Mouse (Mus musculus): ENCODE measurements around the gene Sh3tc1. TPM values are rescaled to one million over a fixed set of nuclear protein-coding genes. Genes with fewer than 3 reads are reported as not detected.

Gene Sh3tc1
- polyA plus RNA-seq, 1 experiment = 1.4 TPM

- no peak overlapping the region for H3K27ac ChIP-seq (ENCODE audit: insufficient read depth, low read length)
- peaks cover 5% of the 10 kb centered on the region; the same call in 1 of the 2 replicates for H3K4me1 ChIP-seq (ENCODE audit: control insufficient read depth, insufficient read depth, low read length)
- TF ChIP-seq CTCF (IDR thresholded peaks at IDR 0.05; ENCODE audit: extremely low read depth, insufficient read depth, low read length) = no peak
- TF ChIP-seq POLR2A (IDR thresholded peaks at IDR 0.05; ENCODE audit: extremely low read depth, insufficient read depth, low read length) = no peak
Measured at GRCm38 (mm10) chr5:35743238-35743951, 3.6 kb upstream of the Sh3tc1 start.

GRCm38 (mm10) chr5:35741225-35741820, 1.5 kb upstream of the Sh3tc1 start:
- peaks cover 5% of the 10 kb centered on the region; the same call in 1 of the 2 replicates for H3K4me1 ChIP-seq (ENCODE audit: control insufficient read depth, insufficient read depth, low read length)
- no peak for TF ChIP-seq POLR2A (IDR thresholded peaks at IDR 0.05; ENCODE audit: extremely low read depth, insufficient read depth, low read length)
- no peak for TF ChIP-seq CTCF (IDR thresholded peaks at IDR 0.05; ENCODE audit: extremely low read depth, insufficient read depth, low read length)
- H3K27ac ChIP-seq (ENCODE audit: insufficient read depth, low read length) = no peak overlapping the region
- no peak overlapping the region for H3K4me3 ChIP-seq (ENCODE audit: insufficient read depth, low read length)

More at GRCm38 (mm10) chr5:35743238-35743951, 3.6 kb upstream of the Sh3tc1 start:
- H3K4me3 ChIP-seq (ENCODE audit: insufficient read depth, low read length) = no peak overlapping the region

- peaks cover 5% of the 10 kb centered on the region; the same call in 1 of the 2 replicates for H3K4me1 ChIP-seq (ENCODE audit: control insufficient read depth, insufficient read depth, low read length)
- TF ChIP-seq POLR2A (IDR thresholded peaks at IDR 0.05; ENCODE audit: extremely low read depth, insufficient read depth, low read length) (no peak), CTCF (IDR thresholded peaks at IDR 0.05; ENCODE audit: extremely low read depth, insufficient read depth, low read length) (no peak)
- no peak overlapping the region for H3K27ac ChIP-seq (ENCODE audit: insufficient read depth, low read length)
- H3K4me3 ChIP-seq (ENCODE audit: insufficient read depth, low read length) = no peak overlapping the region
Measured at GRCm38 (mm10) chr5:35740716-35741115, 929 bp upstream of the Sh3tc1 start.

- Histone ChIP-seq H3K4me1 (ENCODE audit: control insufficient read depth, insufficient read depth, low read length) (peaks cover 3% of the 10 kb centered on the region; the same call in 1 of the 2 replicates), H3K27ac (ENCODE audit: insufficient read depth, low read length) (no peak overlapping the region), H3K4me3 (ENCODE audit: insufficient read depth, low read length) (no peak overlapping the region)
- TF ChIP-seq CTCF (IDR thresholded peaks at IDR 0.05; ENCODE audit: extremely low read depth, insufficient read depth, low read length) = no peak
- TF ChIP-seq POLR2A (IDR thresholded peaks at IDR 0.05; ENCODE audit: extremely low read depth, insufficient read depth, low read length) = no peak
Measured at GRCm38 (mm10) chr5:35739005-35739404, 782 bp downstream of the Sh3tc1 start.

- Histone ChIP-seq H3K27ac (ENCODE audit: insufficient read depth, low read length) (no peak overlapping the region), H3K4me3 (ENCODE audit: insufficient read depth, low read length) (no peak overlapping the region), H3K4me1 (ENCODE audit: control insufficient read depth, insufficient read depth, low read length) (no peaks in the 10 kb centered on the region)
- no peak for TF ChIP-seq POLR2A (IDR thresholded peaks at IDR 0.05; ENCODE audit: extremely low read depth, insufficient read depth, low read length)
- no peak for TF ChIP-seq CTCF (IDR thresholded peaks at IDR 0.05; ENCODE audit: extremely low read depth, insufficient read depth, low read length)
Measured at GRCm38 (mm10) chr5:35737231-35737901, 2.4 kb downstream of the Sh3tc1 start.

- TF ChIP-seq POLR2A (IDR thresholded peaks at IDR 0.05; ENCODE audit: extremely low read depth, insufficient read depth, low read length) = no peak
- no peak for TF ChIP-seq CTCF (IDR thresholded peaks at IDR 0.05; ENCODE audit: extremely low read depth, insufficient read depth, low read length)
- Histone ChIP-seq H3K4me1 (ENCODE audit: control insufficient read depth, insufficient read depth, low read length) (peaks cover 3% of the 10 kb centered on the region), H3K27ac (ENCODE audit: insufficient read depth, low read length) (no peak overlapping the region), H3K4me3 (ENCODE audit: insufficient read depth, low read length) (no peak overlapping the region)
Measured at GRCm38 (mm10) chr5:35733523-35733922, 6.3 kb downstream of the Sh3tc1 start.

GRCm38 (mm10) chr5:35731006-35731405, 8.8 kb downstream of the Sh3tc1 start:
- no peak overlapping the region for H3K4me3 ChIP-seq (ENCODE audit: insufficient read depth, low read length)
- TF ChIP-seq POLR2A (IDR thresholded peaks at IDR 0.05; ENCODE audit: extremely low read depth, insufficient read depth, low read length) = no peak
- no peak for TF ChIP-seq CTCF (IDR thresholded peaks at IDR 0.05; ENCODE audit: extremely low read depth, insufficient read depth, low read length)

GRCm38 (mm10) chr5:35730552-35730951, 9.2 kb downstream of the Sh3tc1 start:
- TF ChIP-seq CTCF (IDR thresholded peaks at IDR 0.05; ENCODE audit: extremely low read depth, insufficient read depth, low read length) (no peak), POLR2A (IDR thresholded peaks at IDR 0.05; ENCODE audit: extremely low read depth, insufficient read depth, low read length) (no peak)
- Histone ChIP-seq H3K4me3 (ENCODE audit: insufficient read depth, low read length) (no peak overlapping the region), H3K27ac (ENCODE audit: insufficient read depth, low read length) (no peak overlapping the region), H3K4me1 (ENCODE audit: control insufficient read depth, insufficient read depth, low read length) (peaks cover 3% of the 10 kb centered on the region)

More at GRCm38 (mm10) chr5:35731006-35731405, 8.8 kb downstream of the Sh3tc1 start:
- Histone ChIP-seq H3K4me1 (ENCODE audit: control insufficient read depth, insufficient read depth, low read length) (peaks cover 3% of the 10 kb centered on the region), H3K27ac (ENCODE audit: insufficient read depth, low read length) (no peak overlapping the region)

- Histone ChIP-seq H3K4me3 (ENCODE audit: insufficient read depth, low read length) (no peak overlapping the region), H3K27ac (ENCODE audit: insufficient read depth, low read length) (peak overlapping the region; percentile 74), H3K4me1 (ENCODE audit: control insufficient read depth, insufficient read depth, low read length) (peaks cover 3% of the 10 kb centered on the region)
- TF ChIP-seq POLR2A (IDR thresholded peaks at IDR 0.05; ENCODE audit: extremely low read depth, insufficient read depth, low read length) (no peak), CTCF (IDR thresholded peaks at IDR 0.05; ENCODE audit: extremely low read depth, insufficient read depth, low read length) (no peak)
Measured at GRCm38 (mm10) chr5:35729844-35730243, 9.9 kb downstream of the Sh3tc1 start.
